Mouse (Mus musculus): ENCODE measurements around the gene Stk40. TPM values are rescaled to one million over a fixed set of nuclear protein-coding genes. Genes with fewer than 3 reads are reported as not detected.

The Stk40 gene
- polyA plus RNA-seq, 1 experiment: 25.9 TPM

GRCm38 (mm10) chr4:126079266-126079665 is 24.5 kb upstream of the Stk40 start:
- Histone ChIP-seq H3K4me3 (no peak overlapping the region), H3K79me2 (ENCODE audit: control insufficient read depth, insufficient read depth) (no peaks in the 10 kb centered on the region), H3K36me3 (ENCODE audit: control insufficient read depth, insufficient read depth) (no peaks in the 10 kb centered on the region), H3K27me3 (ENCODE audit: control insufficient read depth, insufficient read depth, insufficient read length) (no peaks in the 10 kb centered on the region), H3ac (ENCODE audit: control insufficient read depth, insufficient read length) (no peak overlapping the region), H3K4me2 (ENCODE audit: low read depth) (no peak overlapping the region)
- TF ChIP-seq USF1 (IDR thresholded peaks at IDR 0.05; ENCODE audit: low read depth) (no peak), SRF (IDR thresholded peaks at IDR 0.05; ENCODE audit: control insufficient read depth, insufficient read length, low read depth) (no peak)

GRCm38 (mm10) chr4:126081601-126082000 is 22.2 kb upstream of the Stk40 start:
- H3K36me3 ChIP-seq (ENCODE audit: control insufficient read depth, insufficient read depth): no peaks in the 10 kb centered on the region
- no peak overlapping the region for H3K4me3 ChIP-seq
- H3ac ChIP-seq (ENCODE audit: control insufficient read depth, insufficient read length): no peak overlapping the region
- H3K4me2 ChIP-seq (ENCODE audit: low read depth): no peak overlapping the region
- no peak for TF ChIP-seq USF1 (IDR thresholded peaks at IDR 0.05; ENCODE audit: low read depth)
- no peak for TF ChIP-seq POLR2A (IDR thresholded peaks at IDR 0.05; ENCODE audit: insufficient read length, low read depth)
- no peak for TF ChIP-seq TCF12 (IDR thresholded peaks at IDR 0.05; ENCODE audit: insufficient read depth, poor library complexity, severe bottlenecking)
- no peak for TF ChIP-seq E2F4 (IDR thresholded peaks at IDR 0.05; ENCODE audit: insufficient read depth)
- TF ChIP-seq TCF3 (IDR thresholded peaks at IDR 0.05; ENCODE audit: insufficient read length, low read depth): no peak
- no peak for TF ChIP-seq MYOG (IDR thresholded peaks at IDR 0.05; ENCODE audit: control insufficient read depth in 1 of 3, insufficient read depth in 1 of 3, insufficient read length in 2 of 3, low read depth in 2 of 3)
- no peak for TF ChIP-seq SRF (IDR thresholded peaks at IDR 0.05; ENCODE audit: control insufficient read depth, insufficient read length, low read depth)
- TF ChIP-seq POLR2AphosphoS2 (IDR thresholded peaks at IDR 0.05; ENCODE audit: insufficient read length, low read depth): no peak
- no peak for TF ChIP-seq REST (IDR thresholded peaks at IDR 0.05; ENCODE audit: insufficient read depth, insufficient read length)
- TF ChIP-seq MAX (IDR thresholded peaks at IDR 0.05; ENCODE audit: low read depth): no peak
- TF ChIP-seq CEBPB (IDR thresholded peaks at IDR 0.05; ENCODE audit: insufficient read depth, poor library complexity, severe bottlenecking): no peak
- TF ChIP-seq MYOD1 (IDR thresholded peaks at IDR 0.05; ENCODE audit: control insufficient read depth in 1 of 3, insufficient read length in 2 of 3, low read depth in 2 of 3): no peak
- no peaks in the 10 kb centered on the region for H3K27me3 ChIP-seq (ENCODE audit: control insufficient read depth, insufficient read depth, insufficient read length)
- no peaks in the 10 kb centered on the region for H3K79me2 ChIP-seq (ENCODE audit: control insufficient read depth, insufficient read depth)

GRCm38 (mm10) chr4:126083021-126083420 is 20.7 kb upstream of the Stk40 start:
- Histone ChIP-seq H3K4me2 (ENCODE audit: low read depth) (no peak overlapping the region), H3K36me3 (ENCODE audit: control insufficient read depth, insufficient read depth) (no peaks in the 10 kb centered on the region), H3K27me3 (ENCODE audit: control insufficient read depth, insufficient read depth, insufficient read length) (no peaks in the 10 kb centered on the region), H3K79me2 (ENCODE audit: control insufficient read depth, insufficient read depth) (no peaks in the 10 kb centered on the region), H3K4me3 (no peak overlapping the region), H3ac (ENCODE audit: control insufficient read depth, insufficient read length) (no peak overlapping the region)
- TF ChIP-seq POLR2A (IDR thresholded peaks at IDR 0.05; ENCODE audit: insufficient read length, low read depth): no peak

- TF ChIP-seq TCF3 (IDR thresholded peaks at IDR 0.05; ENCODE audit: insufficient read length, low read depth) (no peak), POLR2AphosphoS2 (IDR thresholded peaks at IDR 0.05; ENCODE audit: insufficient read length, low read depth) (no peak), MYOG (IDR thresholded peaks at IDR 0.05; ENCODE audit: control insufficient read depth in 1 of 3, insufficient read depth in 1 of 3, insufficient read length in 2 of 3, low read depth in 2 of 3) (no peak), TCF12 (IDR thresholded peaks at IDR 0.05; ENCODE audit: insufficient read depth, poor library complexity, severe bottlenecking) (no peak), MYOD1 (IDR thresholded peaks at IDR 0.05; ENCODE audit: control insufficient read depth in 1 of 3, insufficient read length in 2 of 3, low read depth in 2 of 3) (no peak), MAX (IDR thresholded peaks at IDR 0.05; ENCODE audit: low read depth) (no peak), E2F4 (IDR thresholded peaks at IDR 0.05; ENCODE audit: insufficient read depth) (no peak), SRF (IDR thresholded peaks at IDR 0.05; ENCODE audit: control insufficient read depth, insufficient read length, low read depth) (no peak), REST (IDR thresholded peaks at IDR 0.05; ENCODE audit: insufficient read depth, insufficient read length) (no peak), USF1 (IDR thresholded peaks at IDR 0.05; ENCODE audit: low read depth) (no peak)
- H3K4me2 ChIP-seq (ENCODE audit: low read depth): no peak overlapping the region
- H3K27me3 ChIP-seq (ENCODE audit: control insufficient read depth, insufficient read depth, insufficient read length): no peaks in the 10 kb centered on the region
- no peaks in the 10 kb centered on the region for H3K36me3 ChIP-seq (ENCODE audit: control insufficient read depth, insufficient read depth)
- no peak overlapping the region for H3ac ChIP-seq (ENCODE audit: control insufficient read depth, insufficient read length)
- H3K4me3 ChIP-seq: no peak overlapping the region
- H3K79me2 ChIP-seq (ENCODE audit: control insufficient read depth, insufficient read depth): no peaks in the 10 kb centered on the region
These were observed 19.4 kb upstream of the Stk40 start for GRCm38 (mm10) chr4:126084382-126084781.

- Histone ChIP-seq H3ac (ENCODE audit: control insufficient read depth, insufficient read length) (no peak overlapping the region), H3K79me2 (ENCODE audit: control insufficient read depth, insufficient read depth) (no peaks in the 10 kb centered on the region), H3K4me2 (ENCODE audit: low read depth) (no peak overlapping the region), H3K36me3 (ENCODE audit: control insufficient read depth, insufficient read depth) (no peaks in the 10 kb centered on the region), H3K4me3 (no peak overlapping the region), H3K27me3 (ENCODE audit: control insufficient read depth, insufficient read depth, insufficient read length) (no peaks in the 10 kb centered on the region)
- no peak for TF ChIP-seq POLR2AphosphoS2 (IDR thresholded peaks at IDR 0.05; ENCODE audit: insufficient read length, low read depth)
- TF ChIP-seq TCF12 (IDR thresholded peaks at IDR 0.05; ENCODE audit: insufficient read depth, poor library complexity, severe bottlenecking): no peak
- TF ChIP-seq MYOG (IDR thresholded peaks at IDR 0.05; ENCODE audit: control insufficient read depth in 1 of 3, insufficient read depth in 1 of 3, insufficient read length in 2 of 3, low read depth in 2 of 3): no peak
- TF ChIP-seq SRF (IDR thresholded peaks at IDR 0.05; ENCODE audit: control insufficient read depth, insufficient read length, low read depth): no peak
- no peak for TF ChIP-seq E2F4 (IDR thresholded peaks at IDR 0.05; ENCODE audit: insufficient read depth)
- no peak for TF ChIP-seq MYOD1 (IDR thresholded peaks at IDR 0.05; ENCODE audit: control insufficient read depth in 1 of 3, insufficient read length in 2 of 3, low read depth in 2 of 3)
- no peak for TF ChIP-seq MAX (IDR thresholded peaks at IDR 0.05; ENCODE audit: low read depth)
- TF ChIP-seq TCF3 (IDR thresholded peaks at IDR 0.05; ENCODE audit: insufficient read length, low read depth): no peak
- no peak for TF ChIP-seq REST (IDR thresholded peaks at IDR 0.05; ENCODE audit: insufficient read depth, insufficient read length)
These were observed 17.7 kb upstream of the Stk40 start for GRCm38 (mm10) chr4:126085996-126086576.
